In the genomic region with DNA sequence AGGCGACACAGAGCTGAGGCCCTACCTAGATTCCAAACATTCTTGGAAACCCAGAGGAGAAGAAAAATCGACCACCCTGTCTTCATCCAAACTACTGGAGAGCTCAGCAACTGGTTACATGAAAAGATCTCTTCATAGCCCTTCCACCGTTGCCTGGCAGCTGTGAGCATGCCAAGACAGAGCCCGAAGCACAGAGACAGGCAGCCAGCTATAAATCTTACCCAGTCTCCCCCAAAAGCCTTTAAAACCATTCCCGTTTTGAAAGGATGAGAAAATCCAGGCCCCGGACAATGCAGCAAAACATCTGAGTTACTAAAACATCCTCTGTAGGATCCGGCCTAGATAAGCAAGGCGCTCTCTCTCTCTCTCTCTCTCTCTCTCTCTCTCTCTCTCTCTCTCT, we compare ENCODE assay signal across 9 mouse cellular contexts.
A peak's percentile ranks its signal among the peaks of the same experiment; 100 is the strongest.
DNase-seq lines count a peak whose midpoint lies in the region; ATAC-seq and TF ChIP-seq lines count a peak whose summit lies in the region.
"Had no signal": no experiment of that assay in that cellular context is flagged by ENCODE, and none has a peak within 500 bp of the region (broad histone marks: within the 10 kb centered on the region; RNA-seq: fewer than 3 reads in every experiment).

No protein-coding gene starts in this region.

- TF ChIP-seq EP300 in liver, postnatal 0 days (IDR thresholded peaks at IDR 0.05; ENCODE audit: low read depth), result no peak

- no peak for ATAC-seq in liver, embryonic 11.5 days (replicated peaks; ENCODE audit: low FRiP score)
- no peak for ATAC-seq in liver, postnatal 0 days
- no peak for ATAC-seq in hindbrain, embryonic 12.5 days (ENCODE audit: low FRiP score)

- H3K27ac ChIP-seq in liver, embryonic 11.5 days (ENCODE audit: low read depth, low read length), result 0 out of 2 replicates have a peak overlapping the region, but pooled peaks have one; percentile 28
- no peak overlapping the region for H3K27ac ChIP-seq in liver, postnatal 0 days (ENCODE audit: low read depth)
- H3K27ac ChIP-seq in hindbrain, embryonic 12.5 days, result peak overlapping the region; percentile 57; the same call in 1 of the 2 replicates
- H3K27ac ChIP-seq in small intestine, adult 2 months (ENCODE audit: insufficient read depth, low read depth, low read length), result peak overlapping the region; percentile 34; the same call in 1 of the 2 replicates

- H3K4me3 ChIP-seq in liver, embryonic 11.5 days (ENCODE audit: low read depth, low read length), result no peak overlapping the region
- no peak overlapping the region for H3K4me3 ChIP-seq in liver, postnatal 0 days (ENCODE audit: low read depth, low read length)
- no peak overlapping the region for H3K4me3 ChIP-seq in hindbrain, embryonic 12.5 days
- H3K4me3 ChIP-seq in small intestine, adult 2 months (ENCODE audit: low read depth, low read length), result no peak overlapping the region
- H3K4me3 ChIP-seq: erythroblast, embryonic 14.5 days had no signal

- H3K27me3 ChIP-seq in liver, embryonic 11.5 days (replicated peaks; ENCODE audit: control insufficient read depth, insufficient read depth, low read length), result no peaks in the 10 kb centered on the region
- H3K27me3 ChIP-seq in liver, postnatal 0 days (ENCODE audit: insufficient read depth, low read length), result no peaks in the 10 kb centered on the region
- no peaks in the 10 kb centered on the region for H3K27me3 ChIP-seq in hindbrain, embryonic 12.5 days
- H3K27me3 ChIP-seq in small intestine, adult 2 months (ENCODE audit: control insufficient read depth, insufficient read depth, low read length), result no peaks in the 10 kb centered on the region

- WGBS in liver, embryonic 11.5 days, result 40% methylated on average over 8 of the region's 8 CpGs
- 57% methylated on average over 8 of the region's 8 CpGs for WGBS in liver, postnatal 0 days (ENCODE audit: insufficient replicate concordance)
- WGBS in hindbrain, embryonic 12.5 days, result 49% methylated on average over 7 of the region's 8 CpGs
- 60% methylated on average over 8 of the region's 8 CpGs for WGBS in small intestine, adult 2 months

- H3K9me3 ChIP-seq in liver, embryonic 11.5 days (ENCODE audit: control insufficient read depth, low read length), result no peaks in the 10 kb centered on the region
- H3K9me3 ChIP-seq in liver, postnatal 0 days (ENCODE audit: low read length), result no peaks in the 10 kb centered on the region
- H3K9me3 ChIP-seq in hindbrain, embryonic 12.5 days (replicated peaks), result no peaks in the 10 kb centered on the region

- H3K36me3 ChIP-seq in liver, embryonic 11.5 days (ENCODE audit: control insufficient read depth, insufficient read depth, low read length), result peaks cover 6% of the 10 kb centered on the region; the same call in 1 of the 2 replicates
- H3K36me3 ChIP-seq in liver, postnatal 0 days (replicated peaks; ENCODE audit: insufficient read depth, low read length), result no peaks in the 10 kb centered on the region
- peaks cover 8% of the 10 kb centered on the region for H3K36me3 ChIP-seq in hindbrain, embryonic 12.5 days
- H3K36me3 ChIP-seq in small intestine, adult 2 months (ENCODE audit: control insufficient read depth, insufficient read depth, low read length), result peaks cover 10% of the 10 kb centered on the region; the same call in 1 of the 2 replicates

- H3K9ac ChIP-seq in liver, embryonic 11.5 days (ENCODE audit: low read depth, low read length), result no peak overlapping the region
- no peak overlapping the region for H3K9ac ChIP-seq in liver, postnatal 0 days (replicated peaks)
- H3K9ac ChIP-seq in hindbrain, embryonic 12.5 days, result no peak overlapping the region

- TF ChIP-seq POLR2A in small intestine, adult 2 months (IDR thresholded peaks at IDR 0.05; ENCODE audit: low read depth, low read length), result no peak

- DNase-seq in liver, embryonic 11.5 days (ENCODE audit: low spot score), result no peak
- no peak for DNase-seq in liver, postnatal 0 days
- peak; percentile 73 for DNase-seq in embryo, embryonic 11 days
- no peak for DNase-seq in retina, embryonic 14.5 days (ENCODE audit: low spot score)
- DNase-seq in adrenal gland, postnatal 25 days, result no peak
- DNase-seq: spleen, adult 18-20 months had no signal

- peaks cover 28% of the 10 kb centered on the region for H3K4me1 ChIP-seq in liver, embryonic 11.5 days (replicated peaks; ENCODE audit: control insufficient read depth, insufficient read depth, low read length)
- peaks cover 5% of the 10 kb centered on the region for H3K4me1 ChIP-seq in liver, postnatal 0 days (ENCODE audit: insufficient read depth)
- H3K4me1 ChIP-seq in hindbrain, embryonic 12.5 days, result peaks cover 79% of the 10 kb centered on the region
- H3K4me1 ChIP-seq in small intestine, adult 2 months (ENCODE audit: control insufficient read depth, insufficient read depth, insufficient read length, low read length), result peaks cover 5% of the 10 kb centered on the region; the same call in 1 of the 2 replicates

- no peak for TF ChIP-seq CTCF in liver, postnatal 0 days (IDR thresholded peaks at IDR 0.05; ENCODE audit: low read depth)
- TF ChIP-seq CTCF in small intestine, adult 2 months (IDR thresholded peaks at IDR 0.05; ENCODE audit: extremely low read depth, insufficient read length, insufficient replicate concordance, low read depth, low read length), result no peak

- H3K4me2 ChIP-seq in liver, embryonic 11.5 days, result no peak overlapping the region
- H3K4me2 ChIP-seq in liver, postnatal 0 days (ENCODE audit: low read depth, low read length), result no peak overlapping the region
- no peak overlapping the region for H3K4me2 ChIP-seq in hindbrain, embryonic 12.5 days (replicated peaks)
